Mouse (Mus musculus): ENCODE measurements around the gene Crim1. TPM values are rescaled to one million over a fixed set of nuclear protein-coding genes. Genes with fewer than 3 reads are reported as not detected.

The Crim1 gene
- polyA plus RNA-seq, 1 experiment from 2014 or later, result 5.2 TPM

DNA sequence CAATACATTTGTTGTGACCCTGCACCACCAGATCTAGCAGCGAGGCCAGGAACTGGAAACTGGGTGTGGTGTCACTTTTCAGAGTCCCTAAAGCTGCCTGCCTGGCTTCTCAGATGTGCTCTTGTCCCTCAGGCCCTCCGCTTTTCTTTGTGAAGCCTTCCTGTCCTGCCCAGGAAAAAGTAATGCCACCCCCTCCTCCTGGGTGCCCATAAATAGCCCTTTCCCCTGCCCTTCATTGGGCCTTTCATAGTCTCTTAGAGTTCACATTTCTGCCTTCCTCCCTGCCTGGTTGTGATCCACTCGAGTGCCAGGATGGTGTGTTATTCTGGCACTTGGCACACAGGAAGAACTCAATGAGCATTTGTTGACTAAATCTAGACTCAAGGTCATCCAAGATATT is 16.5 kb downstream of the Crim1 start:
- Histone ChIP-seq H3K9me3 (no peaks in the 10 kb centered on the region), H3K4me2 (no peak overlapping the region), H3K27me3 (replicated peaks) (no peaks in the 10 kb centered on the region), H3K9ac (no peak overlapping the region), H3K36me3 (no peaks in the 10 kb centered on the region), H3K4me1 (peaks cover 16% of the 10 kb centered on the region; the same call in 1 of the 2 replicates), H3K27ac (no peak overlapping the region), H3K4me3 (replicated peaks) (no peak overlapping the region)
- WGBS, result 59% methylated on average over 3 of the region's 3 CpGs
- ATAC-seq (ENCODE audit: insufficient read depth, low FRiP score, low read depth), result no peak

DNA sequence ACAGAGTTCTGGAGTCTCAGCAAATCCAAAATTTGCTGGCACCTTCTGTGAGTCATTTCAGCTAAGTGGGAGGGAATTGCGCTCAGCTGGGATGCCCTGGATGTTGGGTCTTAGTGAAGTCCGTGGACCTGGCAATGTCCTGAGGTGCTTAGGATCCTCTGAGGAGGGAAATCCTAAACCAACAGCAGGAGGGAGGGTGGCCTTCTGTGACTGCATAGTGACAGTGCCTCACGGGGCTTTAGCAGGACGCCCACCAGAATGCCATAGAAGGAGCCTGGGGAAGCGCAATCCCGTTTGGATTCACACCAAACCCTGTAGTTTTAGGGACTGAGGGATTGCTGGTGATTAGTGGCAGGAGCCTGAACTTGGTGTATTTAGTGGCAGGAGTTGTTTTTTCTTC is 17.4 kb downstream of the Crim1 start:
- WGBS, result 72% methylated on average over 6 of the region's 6 CpGs
- Histone ChIP-seq H3K9me3 (no peaks in the 10 kb centered on the region), H3K9ac (no peak overlapping the region), H3K36me3 (no peaks in the 10 kb centered on the region), H3K4me1 (peaks cover 25% of the 10 kb centered on the region; the same call in 1 of the 2 replicates), H3K27me3 (replicated peaks) (no peaks in the 10 kb centered on the region), H3K27ac (no peak overlapping the region), H3K4me3 (replicated peaks) (no peak overlapping the region), H3K4me2 (no peak overlapping the region)
- ATAC-seq (ENCODE audit: insufficient read depth, low FRiP score, low read depth), result no peak

DNA sequence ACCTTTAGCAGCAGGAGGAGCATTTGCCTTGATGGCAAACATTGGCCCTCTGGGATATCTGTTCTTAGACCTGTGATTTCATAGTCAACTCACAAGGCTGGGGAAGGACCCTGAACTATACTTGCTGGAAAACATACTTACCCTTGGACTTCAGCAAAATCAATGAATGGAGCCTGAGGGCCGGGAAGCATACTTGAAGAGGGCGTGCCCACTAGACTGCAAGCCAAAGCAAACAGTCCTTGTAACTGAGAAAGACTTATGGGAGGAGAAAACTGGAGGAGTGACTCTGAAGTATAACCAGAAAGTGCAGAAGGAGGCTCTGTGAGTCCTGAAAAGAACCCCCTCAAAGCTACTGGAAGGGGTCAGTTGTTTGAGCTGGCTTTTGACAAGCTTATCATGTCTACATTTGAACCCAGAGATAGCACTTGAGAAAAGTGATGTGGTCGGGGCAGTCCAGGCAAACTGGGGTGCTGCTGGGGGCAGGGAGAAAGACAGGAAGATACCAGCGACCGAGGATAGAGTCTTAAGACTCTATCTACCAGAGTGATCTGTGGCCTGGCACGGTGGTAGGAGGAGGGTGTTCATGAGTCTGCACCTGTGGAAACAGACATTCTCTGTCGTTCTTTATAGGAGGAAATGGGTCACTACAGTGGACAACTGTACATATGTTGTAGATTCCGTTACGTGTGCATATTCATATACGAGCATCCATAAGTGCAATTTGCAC is 18.6 kb downstream of the Crim1 start:
- Histone ChIP-seq H3K4me2 (peak overlapping the region; percentile 24; the same call in 1 of the 2 replicates), H3K9me3 (no peaks in the 10 kb centered on the region), H3K4me1 (peaks cover 29% of the 10 kb centered on the region; the same call in 1 of the 2 replicates), H3K36me3 (no peaks in the 10 kb centered on the region), H3K9ac (no peak overlapping the region), H3K4me3 (replicated peaks) (no peak overlapping the region), H3K27ac (peak overlapping the region; percentile 68), H3K27me3 (replicated peaks) (no peaks in the 10 kb centered on the region)
- WGBS, result 76% methylated on average over 10 of the region's 10 CpGs
- peak; percentile 79 for ATAC-seq (ENCODE audit: insufficient read depth, low FRiP score, low read depth)

DNA sequence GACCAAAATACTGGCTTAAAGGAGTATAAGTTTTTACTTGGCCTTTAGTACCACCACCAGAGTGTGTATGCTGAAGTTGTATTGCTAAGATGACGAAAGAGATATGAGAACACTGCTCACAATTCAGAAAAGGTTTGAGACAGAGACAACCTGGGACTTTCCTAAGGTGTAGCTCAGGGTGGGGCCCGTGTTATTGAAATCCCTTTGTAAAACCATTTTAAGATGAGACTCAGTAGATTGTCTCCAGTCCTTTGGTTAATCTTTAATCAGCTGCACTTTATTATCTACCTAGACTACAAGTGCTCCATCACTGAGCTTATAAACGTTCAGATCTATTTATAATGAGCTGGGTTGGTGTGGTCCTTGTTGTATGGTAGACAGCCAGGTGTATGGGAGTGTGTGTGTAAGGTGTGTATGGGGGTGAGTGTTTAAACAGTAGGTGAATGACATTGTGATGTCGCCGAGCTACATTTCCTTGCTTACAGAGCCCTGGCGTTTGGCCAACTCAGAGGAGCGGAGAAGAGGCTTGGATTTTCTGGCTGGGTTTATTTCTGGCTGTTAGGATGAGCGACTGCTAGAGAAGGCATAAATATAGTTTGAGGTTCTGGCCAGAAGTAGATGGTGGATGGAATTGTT is 21.1 kb downstream of the Crim1 start:
- Histone ChIP-seq H3K27ac (no peak overlapping the region), H3K9ac (no peak overlapping the region), H3K9me3 (no peaks in the 10 kb centered on the region), H3K4me1 (peaks cover 38% of the 10 kb centered on the region; the same call in 1 of the 2 replicates), H3K27me3 (replicated peaks) (no peaks in the 10 kb centered on the region), H3K36me3 (no peaks in the 10 kb centered on the region), H3K4me3 (replicated peaks) (no peak overlapping the region), H3K4me2 (no peak overlapping the region)
- ATAC-seq (ENCODE audit: insufficient read depth, low FRiP score, low read depth), result peak; percentile 51; the same call in 1 of the 2 replicates
- 31% methylated on average over 8 of the region's 8 CpGs for WGBS

DNA sequence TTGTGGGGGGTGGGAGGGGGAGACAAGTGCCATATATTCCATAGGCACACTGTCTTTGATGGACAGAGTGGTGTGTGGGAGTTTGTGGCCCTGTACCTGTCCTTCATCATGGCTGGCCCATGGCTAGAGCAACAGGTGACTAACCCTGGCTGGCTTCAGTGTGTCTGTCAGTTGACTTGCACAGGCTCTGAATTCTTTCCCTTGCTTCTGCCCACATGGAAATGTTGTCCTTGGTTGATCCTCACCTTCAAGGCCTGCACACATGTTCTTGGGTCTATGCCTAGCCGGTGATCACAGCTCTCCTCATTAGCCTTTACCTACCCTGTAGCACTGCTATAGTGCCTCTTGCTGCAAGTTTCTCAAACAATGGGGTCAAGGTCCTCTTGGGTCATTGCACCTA is 21.8 kb downstream of the Crim1 start:
- Histone ChIP-seq H3K27ac (no peak overlapping the region), H3K27me3 (replicated peaks) (no peaks in the 10 kb centered on the region), H3K4me2 (no peak overlapping the region), H3K9me3 (no peaks in the 10 kb centered on the region), H3K36me3 (no peaks in the 10 kb centered on the region), H3K4me1 (peaks cover 38% of the 10 kb centered on the region; the same call in 1 of the 2 replicates), H3K4me3 (replicated peaks) (no peak overlapping the region), H3K9ac (no peak overlapping the region)
- 80% methylated on average over 1 of the region's 1 CpGs for WGBS
- ATAC-seq (ENCODE audit: insufficient read depth, low FRiP score, low read depth), result no peak

DNA sequence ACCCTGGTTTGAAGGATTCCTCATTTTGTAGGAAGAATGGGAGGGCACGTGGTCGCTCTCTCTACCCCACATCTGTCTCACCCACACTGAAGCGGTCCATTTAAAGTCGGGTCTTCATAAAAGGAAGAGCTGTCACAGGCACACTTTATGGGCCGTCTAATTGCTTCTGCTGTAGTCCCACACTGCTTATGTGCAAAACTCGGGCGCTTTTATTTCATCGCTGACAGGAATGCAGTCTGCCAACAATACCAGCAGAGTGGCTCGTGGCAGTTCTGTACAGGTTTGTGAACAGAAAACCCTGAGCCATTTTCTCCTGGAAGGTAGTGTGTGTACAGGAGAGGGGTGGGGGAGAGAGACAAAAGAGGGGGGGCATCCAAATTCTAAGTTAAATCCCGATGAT is 23.9 kb downstream of the Crim1 start:
- 32% methylated on average over 10 of the region's 10 CpGs for WGBS
- Histone ChIP-seq H3K4me1 (peaks cover 36% of the 10 kb centered on the region; the same call in 1 of the 2 replicates), H3K36me3 (no peaks in the 10 kb centered on the region), H3K27me3 (replicated peaks) (no peaks in the 10 kb centered on the region), H3K4me3 (replicated peaks) (no peak overlapping the region), H3K4me2 (no peak overlapping the region), H3K9ac (no peak overlapping the region), H3K9me3 (no peaks in the 10 kb centered on the region), H3K27ac (no peak overlapping the region)
- no peak for ATAC-seq (ENCODE audit: insufficient read depth, low FRiP score, low read depth)

DNA sequence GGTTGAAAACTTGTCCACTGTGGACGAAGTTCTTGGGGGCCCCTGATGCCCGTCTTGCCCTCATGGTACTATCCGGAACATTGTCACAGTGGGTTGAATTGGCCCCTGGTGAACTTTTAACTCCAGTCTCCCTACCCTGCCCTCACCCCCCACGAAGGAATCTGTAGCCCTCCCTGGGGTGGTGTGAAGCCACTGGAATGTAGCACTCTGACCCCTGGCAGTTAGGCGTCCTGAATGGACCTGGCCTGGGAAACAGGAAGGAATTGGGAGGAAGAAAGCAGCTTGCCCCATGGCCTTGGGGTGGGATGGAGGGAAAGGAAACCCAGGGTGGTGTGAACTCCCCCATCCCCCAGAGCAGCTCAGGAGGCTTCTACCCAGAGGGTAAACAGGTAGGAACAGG is 25.5 kb downstream of the Crim1 start:
- H3K27me3 ChIP-seq (replicated peaks), result no peaks in the 10 kb centered on the region
- H3K36me3 ChIP-seq, result no peaks in the 10 kb centered on the region
- H3K4me1 ChIP-seq, result peaks cover 36% of the 10 kb centered on the region; the same call in 1 of the 2 replicates
- H3K4me3 ChIP-seq (replicated peaks), result no peak overlapping the region
- H3K4me2 ChIP-seq, result no peak overlapping the region
- no peak overlapping the region for H3K27ac ChIP-seq
- no peaks in the 10 kb centered on the region for H3K9me3 ChIP-seq
- 67% methylated on average over 5 of the region's 5 CpGs for WGBS
- no peak for ATAC-seq (ENCODE audit: insufficient read depth, low FRiP score, low read depth)
- H3K9ac ChIP-seq, result no peak overlapping the region

DNA sequence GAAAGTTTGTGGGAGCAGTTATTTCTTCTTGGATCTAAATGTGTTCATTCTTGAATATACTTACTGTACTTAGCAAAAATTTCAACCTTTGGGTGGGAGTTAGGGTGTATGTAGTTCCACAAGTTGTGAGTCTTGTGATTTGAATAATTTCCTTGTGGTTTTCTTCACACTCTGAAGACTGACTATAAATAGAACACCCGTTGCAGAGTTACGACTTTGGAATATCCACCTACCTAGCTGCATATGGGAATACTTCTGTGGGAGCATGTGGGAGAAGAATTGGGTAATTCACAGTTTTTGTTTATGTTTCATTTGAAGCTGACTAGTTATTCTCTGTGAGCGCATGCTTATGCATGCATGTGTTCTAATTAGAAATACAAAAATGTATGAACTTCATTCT is 27.2 kb downstream of the Crim1 start:
- no peak overlapping the region for H3K27ac ChIP-seq
- H3K4me2 ChIP-seq, result no peak overlapping the region
- H3K9me3 ChIP-seq, result no peaks in the 10 kb centered on the region
- H3K27me3 ChIP-seq (replicated peaks), result no peaks in the 10 kb centered on the region
- H3K36me3 ChIP-seq, result no peaks in the 10 kb centered on the region
- H3K9ac ChIP-seq, result no peak overlapping the region
- no peak for ATAC-seq (ENCODE audit: insufficient read depth, low FRiP score, low read depth)
- WGBS, result 69% methylated on average over 3 of the region's 3 CpGs
- peaks cover 22% of the 10 kb centered on the region; the same call in 1 of the 2 replicates for H3K4me1 ChIP-seq
- H3K4me3 ChIP-seq (replicated peaks), result no peak overlapping the region

DNA sequence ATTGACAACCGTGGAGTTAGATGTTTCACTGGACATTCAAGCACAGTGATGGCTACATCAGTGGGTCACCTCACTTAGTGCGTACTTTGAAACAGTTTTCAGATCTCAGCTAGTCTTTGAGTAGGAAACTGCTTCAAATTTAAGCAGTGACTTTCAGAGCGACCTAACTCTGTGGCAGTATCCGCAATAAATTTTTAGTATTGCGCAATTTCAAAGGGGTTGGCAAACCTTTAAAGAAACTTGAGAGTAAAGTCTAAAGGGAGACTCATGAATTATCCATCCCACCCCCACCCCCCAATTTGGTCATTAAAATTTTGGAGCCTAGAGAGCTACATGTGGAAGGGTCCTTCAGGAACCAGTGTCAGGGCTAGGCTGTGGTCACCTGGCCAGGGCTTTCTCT is 31.5 kb downstream of the Crim1 start:
- 88% methylated on average over 5 of the region's 5 CpGs for WGBS
- ATAC-seq (ENCODE audit: insufficient read depth, low FRiP score, low read depth), result no peak
- H3K9ac ChIP-seq, result no peak overlapping the region
- H3K9me3 ChIP-seq, result no peaks in the 10 kb centered on the region
- H3K4me3 ChIP-seq (replicated peaks), result no peak overlapping the region
- no peaks in the 10 kb centered on the region for H3K27me3 ChIP-seq (replicated peaks)
- no peaks in the 10 kb centered on the region for H3K36me3 ChIP-seq
- no peak overlapping the region for H3K27ac ChIP-seq
- H3K4me2 ChIP-seq, result no peak overlapping the region
- H3K4me1 ChIP-seq, result 0 out of 2 replicates have a peak, but pooled peaks cover 4% of the 10 kb centered on the region

DNA sequence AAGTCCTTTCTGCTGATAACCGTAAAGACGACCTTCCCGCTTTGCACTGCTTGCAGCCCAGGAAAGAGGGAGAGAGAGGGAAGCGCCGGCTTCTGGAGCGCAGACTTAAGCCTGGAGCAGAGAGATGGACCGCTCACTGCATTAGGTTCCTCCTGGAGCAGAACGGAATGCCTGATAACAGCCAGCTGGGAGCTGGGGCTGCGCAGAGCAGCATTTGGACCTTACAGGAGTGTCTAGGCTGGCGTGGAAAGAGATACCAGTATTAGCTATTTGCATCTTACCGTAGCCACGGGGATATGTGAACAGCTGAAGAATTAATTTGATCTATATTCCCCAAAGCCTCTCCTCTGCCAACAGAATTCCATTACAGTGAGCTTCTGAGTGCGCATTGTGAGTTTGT is 32.7 kb downstream of the Crim1 start:
- Histone ChIP-seq H3K27ac (0 out of 2 replicates have a peak overlapping the region, but pooled peaks have one; percentile 0), H3K9ac (no peak overlapping the region), H3K9me3 (no peaks in the 10 kb centered on the region), H3K4me1 (0 out of 2 replicates have a peak, but pooled peaks cover 4% of the 10 kb centered on the region), H3K4me3 (replicated peaks) (no peak overlapping the region), H3K27me3 (replicated peaks) (no peaks in the 10 kb centered on the region), H3K36me3 (no peaks in the 10 kb centered on the region), H3K4me2 (no peak overlapping the region)
- peak; percentile 56; the same call in 1 of the 2 replicates for ATAC-seq (ENCODE audit: insufficient read depth, low FRiP score, low read depth)
- 62% methylated on average over 13 of the region's 13 CpGs for WGBS

DNA sequence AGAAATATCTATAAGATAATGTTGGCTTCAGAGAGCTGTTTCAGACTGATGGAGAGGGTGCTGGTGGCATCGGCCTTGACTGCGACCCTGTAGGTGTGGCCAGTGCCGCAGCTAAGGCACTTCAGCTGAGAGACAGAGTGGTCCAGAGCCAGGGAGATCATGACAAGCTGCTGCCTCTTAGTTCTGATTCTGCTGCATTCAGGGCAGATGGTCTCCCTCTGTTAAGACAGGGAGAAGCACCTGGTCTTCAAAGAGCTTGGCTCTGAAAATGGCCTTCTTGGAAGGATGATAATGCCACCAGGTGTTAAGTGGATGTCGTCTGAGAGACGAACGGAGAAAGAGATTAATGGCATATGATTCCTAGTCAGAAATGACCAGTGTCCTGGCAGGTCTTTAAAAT is 33.8 kb downstream of the Crim1 start:
- H3K9ac ChIP-seq, result no peak overlapping the region
- no peak overlapping the region for H3K27ac ChIP-seq
- no peaks in the 10 kb centered on the region for H3K27me3 ChIP-seq (replicated peaks)
- 76% methylated on average over 6 of the region's 6 CpGs for WGBS
- no peaks in the 10 kb centered on the region for H3K36me3 ChIP-seq
- H3K4me2 ChIP-seq, result no peak overlapping the region
- no peak for ATAC-seq (ENCODE audit: insufficient read depth, low FRiP score, low read depth)
- no peaks in the 10 kb centered on the region for H3K9me3 ChIP-seq
- no peak overlapping the region for H3K4me3 ChIP-seq (replicated peaks)
- no peaks in the 10 kb centered on the region for H3K4me1 ChIP-seq

DNA sequence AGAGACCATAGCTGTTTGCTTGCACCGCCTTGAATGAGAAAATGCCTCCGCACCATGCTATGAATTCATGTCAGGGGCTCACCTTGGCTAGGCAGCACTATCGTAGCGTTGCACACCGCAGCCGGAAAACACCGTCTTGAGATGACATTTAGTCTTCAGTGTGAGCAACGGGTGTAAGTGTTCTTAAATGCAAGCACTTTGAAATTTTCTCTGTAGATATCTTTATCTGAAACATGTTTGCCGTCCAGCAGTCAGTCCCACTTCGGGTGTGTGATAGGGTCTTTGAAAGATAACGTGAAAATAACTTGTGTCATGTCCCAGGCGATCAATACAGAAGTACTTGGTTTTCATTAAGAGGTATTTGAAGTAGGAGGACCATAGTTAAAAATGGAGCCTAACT is 36.1 kb downstream of the Crim1 start:
- 77% methylated on average over 12 of the region's 12 CpGs for WGBS
- no peak for ATAC-seq (ENCODE audit: insufficient read depth, low FRiP score, low read depth)
- H3K27me3 ChIP-seq (replicated peaks), result no peaks in the 10 kb centered on the region
- no peaks in the 10 kb centered on the region for H3K9me3 ChIP-seq
- H3K27ac ChIP-seq, result no peak overlapping the region
- H3K36me3 ChIP-seq, result no peaks in the 10 kb centered on the region
- H3K9ac ChIP-seq, result no peak overlapping the region
- H3K4me1 ChIP-seq, result no peaks in the 10 kb centered on the region
- H3K4me2 ChIP-seq, result no peak overlapping the region
- no peak overlapping the region for H3K4me3 ChIP-seq (replicated peaks)

All from stomach, embryonic 15.5 days (tissue).